Mouse (Mus musculus): ENCODE data around the gene Ccdc144b.

- TF ChIP-seq GATA1 (IDR thresholded peaks at IDR 0.05; ENCODE audit: borderline replicate concordance, low read length): no peak
- TF ChIP-seq FLI1 (IDR thresholded peaks at IDR 0.05; ENCODE audit: low read length): no peak
Measured at GRCm38 (mm10) chr3:35988031-35988430, 65.3 kb downstream of the Ccdc144b start.

All from megakaryocyte, embryonic 14.5 days (primary cell).